ENCODE assay signal across 8 mouse cellular contexts in genomic region chr10:52233301-52233968, GRCm38 (mm10). TPM values are rescaled to one million over a fixed set of nuclear protein-coding genes. Genes with fewer than 3 reads are reported as not detected.
A peak's percentile ranks its signal among the peaks of the same experiment; 100 is the strongest.
DNase-seq lines count a peak whose midpoint lies in the region; ATAC-seq and TF ChIP-seq lines count a peak whose summit lies in the region.

Gene Dcbld1, plus strand, starts transcription at chr10:52233619.

- peak within 1 kb of the TSS; percentile 77 for H3K4me2 ChIP-seq in limb, embryonic 13.5 days (replicated peaks)
- H3K4me2 ChIP-seq in midbrain, embryonic 14.5 days (ENCODE audit: low read length): peak within 1 kb of the TSS; percentile 86

- TF ChIP-seq POLR2A in heart, adult 2 months (IDR thresholded peaks at IDR 0.05; ENCODE audit: insufficient read depth, low read depth, low read length): no peak
- TF ChIP-seq POLR2A in spleen, adult 2 months (IDR thresholded peaks at IDR 0.05; ENCODE audit: low read depth, low read length): no peak

- H3K4me1 ChIP-seq in erythroblast, embryonic 14.5 days (ENCODE audit: control insufficient read depth): peaks cover 14% of the 10 kb centered on the region
- H3K4me1 ChIP-seq in heart, adult 2 months (ENCODE audit: control insufficient read depth, insufficient read depth, low read length): peaks cover 4% of the 10 kb centered on the region
- peaks cover 16% of the 10 kb centered on the region for H3K4me1 ChIP-seq in limb, embryonic 13.5 days
- H3K4me1 ChIP-seq in midbrain, embryonic 14.5 days (ENCODE audit: control insufficient read depth, insufficient read depth, low read length): 0 out of 2 replicates have a peak, but pooled peaks cover 4% of the 10 kb centered on the region
- H3K4me1 ChIP-seq in spleen, adult 2 months (ENCODE audit: control insufficient read depth, insufficient read depth, insufficient read length): peaks cover 5% of the 10 kb centered on the region; the same call in 1 of the 2 replicates

- DNase-seq in embryo, embryonic 9.5 days (ENCODE audit: extremely low spot score): peak; percentile 78
- DNase-seq in heart, adult 2 months: peak; percentile 74 to 75
- DNase-seq in kidney, adult 18-20 months: peak; percentile 86
- DNase-seq in midbrain, embryonic 14.5 days: peak; percentile 83
- peak; percentile 25 to 62 for DNase-seq in spleen, adult 2 months (ENCODE audit: low read depth in 1 of 2, low spot score in 2 of 2)

- no peaks in the 10 kb centered on the region for H3K36me3 ChIP-seq in erythroblast, embryonic 14.5 days (ENCODE audit: control insufficient read depth)
- no peaks in the 10 kb centered on the region; the same call in 1 of the 2 replicates for H3K36me3 ChIP-seq in heart, adult 2 months (ENCODE audit: control insufficient read depth, insufficient read depth, low read length)
- H3K36me3 ChIP-seq in limb, embryonic 13.5 days: no peaks in the 10 kb centered on the region
- no peaks in the 10 kb centered on the region for H3K36me3 ChIP-seq in midbrain, embryonic 14.5 days (ENCODE audit: control insufficient read depth, insufficient read depth, low read length)
- H3K36me3 ChIP-seq in spleen, adult 2 months (ENCODE audit: control insufficient read depth, insufficient read depth, low read length): no peaks in the 10 kb centered on the region

- TF ChIP-seq CTCF in heart, adult 2 months (IDR thresholded peaks at IDR 0.05): peak; percentile 30
- TF ChIP-seq CTCF in spleen, adult 2 months (IDR thresholded peaks at IDR 0.05; ENCODE audit: extremely low read depth, insufficient read depth, insufficient read length, insufficient replicate concordance): no peak

- H3K4me3 ChIP-seq in erythroblast, embryonic 14.5 days (replicated peaks): peak within 1 kb of the TSS; percentile 64
- H3K4me3 ChIP-seq in heart, adult 2 months: peak within 1 kb of the TSS; percentile 70
- peak within 1 kb of the TSS; percentile 85 for H3K4me3 ChIP-seq in limb, embryonic 13.5 days
- H3K4me3 ChIP-seq in midbrain, embryonic 14.5 days (replicated peaks; ENCODE audit: low read depth, low read length): peak within 1 kb of the TSS; percentile 74
- H3K4me3 ChIP-seq in spleen, adult 2 months (ENCODE audit: extremely low read depth, insufficient read depth, insufficient read length): peak within 1 kb of the TSS; percentile 61

- ATAC-seq in erythroblast, adult 5-6 weeks (replicated peaks; ENCODE audit: low FRiP score, poor library complexity, severe bottlenecking): no peak
- ATAC-seq in limb, embryonic 13.5 days (ENCODE audit: low FRiP score, low read depth): peak; percentile 92
- ATAC-seq in midbrain, embryonic 14.5 days (ENCODE audit: low FRiP score, low TSS enrichment): peak; percentile 93

- peaks cover 38% of the 10 kb centered on the region for H3K27me3 ChIP-seq in erythroblast, embryonic 14.5 days (ENCODE audit: control insufficient read depth)
- H3K27me3 ChIP-seq in heart, adult 2 months (ENCODE audit: control insufficient read depth, insufficient read depth, low read length): no peaks in the 10 kb centered on the region
- peaks cover 3% of the 10 kb centered on the region; the same call in 1 of the 2 replicates for H3K27me3 ChIP-seq in limb, embryonic 13.5 days
- H3K27me3 ChIP-seq in midbrain, embryonic 14.5 days (ENCODE audit: control insufficient read depth, insufficient read depth, low read length): no peaks in the 10 kb centered on the region
- H3K27me3 ChIP-seq in spleen, adult 2 months (ENCODE audit: control insufficient read depth, insufficient read depth, low read length): peaks cover 5% of the 10 kb centered on the region; the same call in 1 of the 2 replicates

- H3K9me3 ChIP-seq in erythroblast, embryonic 14.5 days (ENCODE audit: control insufficient read depth, low read length): no peaks in the 10 kb centered on the region
- H3K9me3 ChIP-seq in limb, embryonic 13.5 days: no peaks in the 10 kb centered on the region
- H3K9me3 ChIP-seq in midbrain, embryonic 14.5 days (ENCODE audit: control insufficient read depth, low read length): no peaks in the 10 kb centered on the region

- peak within 1 kb of the TSS; percentile 85 for H3K9ac ChIP-seq in heart, adult 2 months (ENCODE audit: low read depth, low read length)
- H3K9ac ChIP-seq in limb, embryonic 13.5 days: peak within 1 kb of the TSS; percentile 91
- H3K9ac ChIP-seq in midbrain, embryonic 14.5 days (replicated peaks; ENCODE audit: low read length): peak within 1 kb of the TSS; percentile 80

- intact Hi-C loops in heart, adult 2 months (cut with DNase I): loop anchor here (2.0 kb wide), 2 partner anchors 61 to 151 kb away; no protein-coding TSS in a partner anchor

- WGBS in heart, adult 2 months: under 1% methylated on average over 44 of the region's 60 CpGs
- WGBS in limb, embryonic 13.5 days: under 1% methylated on average over 54 of the region's 60 CpGs
- under 1% methylated on average over 57 of the region's 60 CpGs for WGBS in midbrain, embryonic 14.5 days
- WGBS in spleen, adult 2 months: 1% methylated on average over 59 of the region's 60 CpGs

- H3K79me2 ChIP-seq in heart, adult 2 months (replicated peaks; ENCODE audit: control insufficient read depth, insufficient read depth, low read length): no peaks in the 10 kb centered on the region; the same call in 1 of the 2 replicates

- peak within 1 kb of the TSS; percentile 88 for H3K27ac ChIP-seq in heart, adult 2 months
- peak within 1 kb of the TSS; percentile 63; the same call in 1 of the 2 replicates for H3K27ac ChIP-seq in limb, embryonic 13.5 days
- H3K27ac ChIP-seq in midbrain, embryonic 14.5 days (replicated peaks; ENCODE audit: low read depth, low read length): peak within 1 kb of the TSS; percentile 63; the same call in 1 of the 2 replicates
- no peak within 1 kb of the TSS for H3K27ac ChIP-seq in spleen, adult 2 months (ENCODE audit: insufficient read depth, low read length)

- TF ChIP-seq EP300 in heart, adult 2 months (IDR thresholded peaks at IDR 0.05; ENCODE audit: insufficient read depth, low read depth, low read length): no peak

RNA-seq across cellular contexts. Expression of gene Dcbld1, which starts in this region (rescaled TPM):
- polyA plus RNA-seq in erythroblast, embryonic 14.5 days (2012): 0.01 TPM in 2 replicates
- total RNA-seq in erythroblast, adult 5-6 weeks (2015; ENCODE audit: low replicate concordance): not detected in 2 replicates
- total RNA-seq in erythroblast, adult 5-6 weeks (2017; ENCODE audit: low replicate concordance): not detected in 2 replicates
- total RNA-seq in heart, adult 2 months (2021): 1 to 10 TPM; 4.2 to 4.9 TPM
- polyA plus RNA-seq in heart, adult 2 months (2012; rRNA removed): 2.7 and 3.3 TPM in 2 replicates
- polyA plus RNA-seq in limb, embryonic 13.5 days (2015; fragmentation: Nextera tagmentation; extraction: Ambion mirVana): 20.2 and 22.0 TPM in 2 replicates
- polyA plus RNA-seq in midbrain, embryonic 14.5 days (2014; fragmentation: Nextera tagmentation; extraction: Ambion mirVana): 13.2 and 15.8 TPM in 2 replicates
- 2.0 and 2.2 TPM in 2 replicates for polyA plus RNA-seq in spleen, adult 2 months (2012; rRNA removed)

Comparison
In these comparisons a context has a peak if more than half of its experiments do, and no peak if none do; other contexts are left out.
1. RNA of gene Dcbld1 (total RNA-seq): 4.2 to 4.9 TPM in heart, adult 2 months; not detected in erythroblast, adult 5-6 weeks; every median in the first group is over 4 times any median in the second.
2. Peak in every context shown above with its lines, with median percentiles within 50 percentile points of each other: H3K4me3 ChIP-seq, DNase-seq and H3K9ac ChIP-seq.